Mouse (Mus musculus) C2C12 (cell line): ENCODE data around the gene Gm21987.

Source experiments
- CEBPB ChIP-seq: IDR thresholded peaks from one replicate; pipeline ENCODE4 v1.6.1; 2011; ENCODE audit warnings: low read depth, mild to moderate bottlenecking, control low read depth, moderate library complexity
- CTCF ChIP-seq: IDR thresholded peaks from one replicate; pipeline ENCODE4 v1.5.1; 2011; ENCODE audit not compliant: control insufficient read depth, insufficient read depth, insufficient read length
- MAX ChIP-seq: IDR thresholded peaks from one replicate; pipeline ENCODE4 v1.6.1; 2011; ENCODE audit warnings: mild to moderate bottlenecking, control low read depth
- MYOD1 ChIP-seq: IDR thresholded peaks from one replicate; pipeline ENCODE4 v1.6.1; 2011; ENCODE audit warnings: low read depth; ENCODE audit not compliant: control insufficient read depth, insufficient read length
- MYOG ChIP-seq: IDR thresholded peaks from one replicate; pipeline ENCODE4 v1.6.1; 2011; ENCODE audit not compliant: control insufficient read depth, insufficient read length; ENCODE audit errors: extremely low read depth
- USF1 ChIP-seq: IDR thresholded peaks from one replicate; pipeline ENCODE4 v1.6.1; 2011; ENCODE audit warnings: low read depth, mild to moderate bottlenecking, control low read depth, moderate library complexity

DNA sequence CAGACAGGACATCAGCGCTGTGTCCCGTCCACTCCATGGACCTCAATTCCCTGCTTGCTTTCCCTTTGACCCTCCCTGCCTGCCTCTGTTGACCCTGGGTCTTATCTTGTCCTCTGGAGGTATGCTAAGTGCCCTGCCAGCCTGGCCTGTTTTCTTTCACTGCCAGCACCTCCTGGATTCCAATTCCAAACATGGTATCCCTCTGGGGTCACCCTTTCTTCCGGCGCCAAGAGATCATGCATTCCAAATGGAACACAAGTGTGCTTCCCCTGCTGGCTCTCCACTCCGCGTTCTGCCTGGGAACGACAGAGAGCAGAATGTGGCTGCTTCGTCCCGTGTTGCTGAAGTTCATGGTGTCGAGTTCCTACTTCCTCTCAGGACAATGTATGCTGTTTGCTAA lies 15.1 kb downstream of the Gm21987 start, which contains the start of gene Popdc2:
- TF ChIP-seq CTCF = no peak
- TF ChIP-seq USF1 = no peak
- no peak for TF ChIP-seq MYOD1
- no peak for TF ChIP-seq MYOG
- no peak for TF ChIP-seq MAX
- TF ChIP-seq CEBPB = no peak
